Mouse (Mus musculus) CH12.LX (cell line): ENCODE results near the gene Ascl5. TPM values are rescaled to one million over a fixed set of nuclear protein-coding genes. Genes with fewer than 3 reads are reported as not detected.

ENCODE experiments used
- DNase-seq: peaks from one replicate; pipeline ENCODE4 v3.0.0-alpha.2; 2013; ENCODE audit errors: extremely low read depth
- H3K27ac ChIP-seq: 2 replicates; pipeline ENCODE4 v1.5.1; 2012; ENCODE audit warnings: low read depth, mild to moderate bottlenecking, control low read depth, moderate library complexity; ENCODE audit not compliant: insufficient read depth
- H3K27me3 ChIP-seq: replicated peaks from 2 replicates; pipeline ENCODE3; 2012; ENCODE audit warnings: inconsistent platforms
- H3K36me3 ChIP-seq, 2 experiments: replicated peaks in 1 of 2; 2 replicates each; pipeline versions ENCODE3 to v1.6.1; 2012; ENCODE audit warnings: inconsistent platforms in 1 of 2, low read length in 1 of 2, mild to moderate bottlenecking in 1 of 2, mixed read lengths in 1 of 2, moderate library complexity in 1 of 2; ENCODE audit not compliant: control insufficient read depth in 1 of 2, insufficient read depth in 1 of 2
- H3K4me1 ChIP-seq, 2 experiments: 2 replicates each; pipeline ENCODE4 v1.6.1; 2012; ENCODE audit warnings: inconsistent platforms in 1 of 2, moderate library complexity in 1 of 2; ENCODE audit not compliant: insufficient read depth in 2 of 2, control insufficient read depth in 1 of 2
- H3K4me2 ChIP-seq: 2 replicates; pipeline ENCODE4 v1.6.1; 2012; ENCODE audit warnings: low read depth, mild to moderate bottlenecking, control low read depth; ENCODE audit not compliant: poor library complexity, insufficient read depth, severe bottlenecking
- H3K4me3 ChIP-seq, 3 experiments: fragments of 150-350 bp in 1 of 3; sonication (generic) in 1 of 3; replicated peaks in 1 of 3; 2 replicates each; pipeline versions ENCODE3 to v1.5.1; 2011 to 2012; ENCODE audit warnings: low read depth in 2 of 3, low read length in 2 of 3, mild to moderate bottlenecking in 2 of 3, moderate library complexity in 2 of 3, control low read depth in 1 of 3, improper control_type of control experiment in 1 of 3, inconsistent platforms in 1 of 3, mixed read lengths in 1 of 3; ENCODE audit not compliant: poor library complexity in 1 of 3
- H3K79me2 ChIP-seq: replicated peaks from 2 replicates; pipeline ENCODE4 v1.6.1; 2012; ENCODE audit warnings: mild to moderate bottlenecking, moderate library complexity; ENCODE audit not compliant: control insufficient read depth, poor library complexity, insufficient read depth, severe bottlenecking; ENCODE audit errors: extremely low read depth
- H3K9ac ChIP-seq: 2 replicates; pipeline ENCODE4 v1.6.1; 2012; ENCODE audit warnings: low read depth, mild to moderate bottlenecking, control low read depth, moderate library complexity; ENCODE audit not compliant: insufficient read depth
- H3K9me3 ChIP-seq: replicated peaks from 2 replicates; pipeline ENCODE3; 2012; ENCODE audit warnings: low read length, inconsistent platforms, mixed read lengths
- CHD2 ChIP-seq: IDR thresholded peaks from 2 replicates; pipeline ENCODE4 v1.6.1; 2011; ENCODE audit warnings: low read length, improper control_type of control experiment
- CTCF ChIP-seq, 2 experiments: IDR thresholded peaks in 1 of 2; conservative IDR thresholded peaks in 1 of 2; 2 replicates each; pipeline ENCODE4 v1.5.1; 2011 to 2012; ENCODE audit warnings: low read depth in 2 of 2, low read length in 2 of 2, improper control_type of control experiment in 1 of 2, inconsistent platforms in 1 of 2, mild to moderate bottlenecking in 1 of 2, moderate library complexity in 1 of 2
- E2F4 ChIP-seq: IDR thresholded peaks from 2 replicates; pipeline ENCODE4 v1.6.1; 2011; ENCODE audit warnings: low read depth, low read length, improper control_type of control experiment; ENCODE audit not compliant: insufficient replicate concordance
- ELF1 ChIP-seq: IDR thresholded peaks from 2 replicates; pipeline ENCODE4 v1.6.1; 2014; ENCODE audit warnings: low read depth, mild to moderate bottlenecking, inconsistent platforms, low read length, improper control_type of control experiment
- EP300 ChIP-seq: IDR thresholded peaks from 2 replicates; pipeline ENCODE4 v1.6.1; 2011; ENCODE audit warnings: low read length, improper control_type of control experiment
- ETS1 ChIP-seq: conservative IDR thresholded peaks from 2 replicates; pipeline ENCODE4 v1.6.1; 2012; ENCODE audit warnings: low read depth, mild to moderate bottlenecking, inconsistent platforms, low read length, improper control_type of control experiment, moderate library complexity
- GABPA ChIP-seq: IDR thresholded peaks from 2 replicates; pipeline ENCODE4 v1.6.1; 2012; ENCODE audit warnings: low read depth, low read length, improper control_type of control experiment, inconsistent platforms; ENCODE audit not compliant: insufficient replicate concordance
- HCFC1 ChIP-seq: IDR thresholded peaks from 2 replicates; pipeline ENCODE4 v1.6.1; 2012; ENCODE audit warnings: low read depth, mild to moderate bottlenecking, inconsistent platforms, low read length, improper control_type of control experiment
- KAT2A ChIP-seq: IDR thresholded peaks from 2 replicates; pipeline ENCODE4 v1.6.1; 2012; ENCODE audit warnings: low read length, improper control_type of control experiment, inconsistent platforms; ENCODE audit not compliant: insufficient replicate concordance
- MAFK ChIP-seq: IDR thresholded peaks from 2 replicates; pipeline ENCODE4 v1.6.1; 2011; ENCODE audit warnings: low read length, improper control_type of control experiment; ENCODE audit not compliant: insufficient replicate concordance
- MEF2A ChIP-seq: IDR thresholded peaks from 2 replicates; pipeline ENCODE4 v1.6.1; 2014; ENCODE audit warnings: low read depth, mild to moderate bottlenecking, inconsistent platforms, low read length, improper control_type of control experiment, borderline replicate concordance
- MXI1 ChIP-seq: IDR thresholded peaks from 2 replicates; pipeline ENCODE4 v1.6.1; 2011; ENCODE audit warnings: mild to moderate bottlenecking, low read depth, low read length, improper control_type of control experiment
- MYC ChIP-seq: IDR thresholded peaks from 2 replicates; pipeline ENCODE4 v1.6.1; 2011; ENCODE audit warnings: low read depth, mild to moderate bottlenecking, improper control_type of control experiment, low read length
- POLR2A ChIP-seq: IDR thresholded peaks from 2 replicates; pipeline ENCODE4 v1.6.1; 2011; ENCODE audit warnings: low read depth, mild to moderate bottlenecking, improper control_type of control experiment, low read length
- POLR2AphosphoS2 ChIP-seq: IDR thresholded peaks from 2 replicates; pipeline ENCODE4 v1.6.1; 2011; ENCODE audit warnings: low read depth, low read length, improper control_type of control experiment
- RCOR1 ChIP-seq: conservative IDR thresholded peaks from 2 replicates; pipeline ENCODE4 v1.6.1; 2012; ENCODE audit warnings: low read depth, mild to moderate bottlenecking, inconsistent platforms, low read length, improper control_type of control experiment
- SIN3A ChIP-seq: IDR thresholded peaks from 2 replicates; pipeline ENCODE4 v1.6.1; 2012; ENCODE audit warnings: low read length, improper control_type of control experiment, inconsistent platforms
- TBP ChIP-seq: conservative IDR thresholded peaks from 2 replicates; pipeline ENCODE4 v1.6.1; 2011; ENCODE audit warnings: low read depth, low read length, improper control_type of control experiment
- ZMIZ1 ChIP-seq: IDR thresholded peaks from 2 replicates; pipeline ENCODE4 v1.6.1; 2012; ENCODE audit warnings: low read depth, mild to moderate bottlenecking, inconsistent platforms, low read length, improper control_type of control experiment
- dilution Hi-C: fragments of 300-500 bp; cut with MboI; formaldehyde crosslinking; loops from 2 replicates; pipeline ENCODE4 v1.14.3; 2020; ENCODE audit warnings: low sequenced_read_pairs; ENCODE audit not compliant: extremely low pct_unique_long_range_greater_than_20kb, extremely low pct_ligation_motif_present
- in situ Hi-C: fragments of 300-500 bp; cut with MboI; formaldehyde crosslinking; loops from 3 replicates; pipeline ENCODE4 v1.14.3; 2019; ENCODE audit warnings: low sequenced_read_pairs, low pct_ligation_motif_present, low pct_unique_long_range_greater_than_20kb, mixed read lengths
- polyA plus RNA-seq: library from polyadenylated mRNA; unstranded; fragments of >175 nt; gene quantifications from 2 replicates; pipeline ENCODE4 v1.2.1, GENCODE M21; 2012; ENCODE audit warnings: low read depth; ENCODE audit not compliant: insufficient read length
- total RNA-seq, 2 experiments: library from RNA; depleted of rRNA; stranded (reverse); fragments of 300-350 nt in 1 of 2; fragments of >200 nt in 1 of 2; gene quantifications; 2 replicates each; pipeline ENCODE4 v1.2.3; 2012 to 2014

Gene Ascl5
- total and polyA plus RNA-seq, 3 experiments = not detected

- Histone ChIP-seq H3K4me3 (peak overlapping the region; percentile 87 to 88 (median 88)), H3K27ac (peak overlapping the region; percentile 31), H3K27me3 (peaks cover 4% of the 10 kb centered on the region), H3K4me1 (peaks cover 3 to 19% of the 10 kb centered on the region in 2 experiments), H3K9ac (peak overlapping the region; percentile 79), H3K36me3 (peaks cover 3 to 27% of the 10 kb centered on the region in 2 experiments), H3K9me3 (no peaks in the 10 kb centered on the region), H3K79me2 (no peaks in the 10 kb centered on the region), H3K4me2 (peak overlapping the region; percentile 90)
- TF ChIP-seq KAT2A = no peak
- TF ChIP-seq MEF2A = 0 out of 2 replicates have a peak, but pooled peaks have one; percentile 5
- TF ChIP-seq POLR2A = peak; percentile 25; the same call in 1 of the 2 replicates
- peak; percentile 96 for TF ChIP-seq MXI1
- no peak for TF ChIP-seq GABPA
- TF ChIP-seq CHD2 = peak; percentile 81
- TF ChIP-seq ELF1 = peak; percentile 48; the same call in 1 of the 2 replicates
- dilution Hi-C loops (no loop called here), in situ Hi-C loops (no loop called here)
- peak; percentile 89 for DNase-seq
Observed at GRCm38 (mm10) chr1:136017907-136018313, 32.7 kb upstream of the Ascl5 start.

- Histone ChIP-seq H3K9me3 (no peaks in the 10 kb centered on the region), H3K36me3 (peaks cover 3 to 34% of the 10 kb centered on the region in 2 experiments), H3K9ac (peak overlapping the region; percentile 79), H3K4me1 (peaks cover 3 to 13% of the 10 kb centered on the region in 2 experiments), H3K4me3 (peak overlapping the region; percentile 87 to 88 (median 88)), H3K27me3 (peaks cover 4% of the 10 kb centered on the region), H3K27ac (peak overlapping the region; percentile 31; the same call in 1 of the 2 replicates), H3K79me2 (no peaks in the 10 kb centered on the region), H3K4me2 (peak overlapping the region; percentile 90)
- dilution Hi-C loops = no loop called here
- no peak for TF ChIP-seq RCOR1
- TF ChIP-seq CTCF (conservative IDR thresholded peaks at IDR 0.05 in 1 of 2, IDR thresholded peaks at IDR 0.05 in 1 of 2; ENCODE audit: low read depth in 2 of 2, low read length in 2 of 2) = no peak
- no peak for TF ChIP-seq ZMIZ1
- peak; percentile 21; the same call in 1 of the 2 replicates for TF ChIP-seq ETS1
- TF ChIP-seq POLR2AphosphoS2 = no peak
- peak; percentile 36 for TF ChIP-seq SIN3A
- TF ChIP-seq GABPA = no peak
- no peak for TF ChIP-seq MAFK
- peak; percentile 31; the same call in 1 of the 2 replicates for TF ChIP-seq EP300
- TF ChIP-seq MYC = peak; percentile 44; the same call in 1 of the 2 replicates
- TF ChIP-seq E2F4 = no peak
- TF ChIP-seq ELF1 = peak; percentile 50
- peak; percentile 57; the same call in 1 of the 2 replicates for TF ChIP-seq TBP
- TF ChIP-seq POLR2A = 0 out of 2 replicates have a peak, but pooled peaks have one; percentile 38
- no peak for TF ChIP-seq HCFC1
- peak; percentile 60 for DNase-seq
- in situ Hi-C loops = no loop called here
Observed at GRCm38 (mm10) chr1:136018390-136019189, 32.0 kb upstream of the Ascl5 start.
